Mouse (Mus musculus) stomach, postnatal 0 days (tissue): ENCODE data around the gene Ldb2.

Source experiments
- CTCF ChIP-seq: IDR thresholded peaks from 2 replicates; pipeline ENCODE4 v1.5.1; 2016; ENCODE audit warnings: antibody characterized with exemption, low read depth, mild to moderate bottlenecking, moderate library complexity
- EP300 ChIP-seq: optimal IDR thresholded peaks from 2 replicates; pipeline ENCODE3; 2016; ENCODE audit warnings: antibody characterized with exemption

GRCm38 (mm10) chr5:44667907-44668306 is 131.6 kb downstream of the Ldb2 start:
- TF ChIP-seq CTCF (no peak), EP300 (no peak)
